Mouse (Mus musculus) NIH3T3 (cell line): ENCODE results near the gene 4930449I24Rik.
"Not testable (repeated sequence)": the region's sequence is repeated elsewhere in the genome, so short reads cannot be mapped to it uniquely, and the experiment has no call there.

Experiments
- DNase-seq: peaks from one replicate; pipeline ENCODE4 v3.0.0-alpha.2; 2012; ENCODE audit warnings: low read depth

Gene 4930449I24Rik

DNA sequence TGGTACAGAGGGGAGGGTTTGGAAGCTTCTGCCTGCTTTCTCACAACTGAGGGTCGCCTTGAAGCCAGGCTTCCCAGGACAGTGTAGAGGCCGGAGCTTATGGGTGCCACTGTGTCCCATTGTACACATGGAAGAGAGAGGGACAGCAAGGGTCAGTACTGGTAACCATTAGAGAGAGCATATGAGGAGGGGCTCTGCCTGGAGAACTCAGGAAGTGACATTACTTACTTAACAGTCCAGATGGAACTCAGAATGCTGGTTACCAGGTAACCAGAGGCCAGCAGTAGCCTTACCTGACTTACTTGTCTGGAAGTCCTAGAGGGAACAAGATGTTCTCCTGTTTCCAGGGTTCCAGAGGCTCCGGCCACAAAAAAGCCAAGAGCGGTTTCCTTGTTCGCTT lies at the start of gene 4930449I24Rik:
TSS of gene 4930449I24Rik (plus strand) at position 301 of the 400 bp plus-strand sequence.
- DNase-seq, result not testable (repeated sequence)

DNA sequence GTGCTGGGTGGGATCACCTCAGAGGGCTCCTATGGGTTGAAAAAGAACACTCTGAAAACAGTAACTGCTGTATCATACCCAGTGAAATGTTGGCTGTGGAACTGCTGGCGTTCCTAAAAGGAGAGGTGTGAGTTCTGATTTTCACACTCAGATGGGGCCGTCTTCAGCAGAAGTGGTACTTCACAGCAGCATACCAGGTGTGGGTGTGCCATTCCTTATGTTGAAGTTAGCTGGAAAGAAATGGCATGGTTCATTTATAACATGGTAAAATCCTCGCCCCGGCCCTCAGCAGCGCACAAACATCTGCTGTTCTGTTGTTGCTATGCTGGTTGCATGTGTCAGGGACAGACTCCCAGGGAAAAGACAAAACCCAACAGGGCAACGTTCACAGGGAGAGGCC lies 48.6 kb upstream of the 4930449I24Rik start:
- DNase-seq, result no peak

DNA sequence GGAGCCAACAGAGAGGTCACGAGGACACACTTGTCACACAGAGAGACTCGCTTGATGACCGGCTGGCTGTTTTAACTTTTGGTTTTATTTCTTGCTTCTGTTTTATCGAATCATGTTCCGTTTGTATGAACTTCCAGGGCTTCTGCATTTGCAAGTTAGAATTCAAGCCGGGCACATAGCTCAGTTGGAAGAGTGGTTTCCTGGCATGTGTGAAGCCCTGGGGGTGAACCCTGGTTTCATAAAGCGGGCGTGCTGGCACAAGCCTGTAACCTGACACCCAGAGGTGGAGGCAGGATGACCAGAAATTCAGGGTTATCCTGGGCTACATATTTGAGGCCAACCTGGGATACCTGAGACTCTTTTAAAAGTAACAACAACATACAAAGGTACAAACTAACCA lies 40.6 kb upstream of the 4930449I24Rik start:
- no peak for DNase-seq

DNA sequence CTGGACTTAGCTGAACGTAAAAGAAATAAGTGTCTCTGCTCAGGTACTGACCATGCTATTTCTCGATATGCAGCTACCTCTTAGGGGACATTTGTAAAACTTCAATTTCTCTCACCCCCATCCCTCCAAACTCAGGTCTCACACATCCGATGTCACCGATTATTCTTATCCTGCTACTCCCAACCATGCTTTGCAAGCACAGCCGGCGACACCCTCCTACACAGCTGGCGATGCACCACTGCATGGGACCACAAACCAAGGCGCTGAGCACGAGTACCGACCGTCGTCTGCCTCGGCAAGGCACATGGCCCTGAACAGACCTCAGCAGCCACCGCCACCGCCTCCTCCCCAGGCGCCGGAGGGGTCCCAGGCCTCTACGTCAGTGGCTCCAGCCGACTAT lies 35.5 kb upstream of the 4930449I24Rik start:
- DNase-seq, result no peak

DNA sequence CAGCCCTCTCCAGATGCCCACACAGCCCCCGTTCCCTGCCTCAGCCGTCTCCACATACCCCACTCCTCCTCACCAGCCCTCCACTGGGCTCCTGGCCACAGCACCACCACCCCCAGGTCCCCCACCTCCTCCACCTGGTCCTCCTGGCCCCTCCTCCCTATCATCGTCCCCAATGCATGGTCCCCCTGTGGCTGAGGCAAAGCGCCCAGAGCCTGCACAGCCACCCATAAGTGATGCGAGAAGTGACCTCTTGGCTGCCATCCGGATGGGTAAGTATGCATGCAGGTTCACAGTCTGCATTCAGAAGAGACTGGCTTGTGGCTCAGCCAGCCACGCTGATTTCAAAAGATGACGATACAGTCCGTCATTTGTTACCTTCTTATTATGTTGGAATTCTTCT lies 33.9 kb upstream of the 4930449I24Rik start:
- no peak for DNase-seq

DNA sequence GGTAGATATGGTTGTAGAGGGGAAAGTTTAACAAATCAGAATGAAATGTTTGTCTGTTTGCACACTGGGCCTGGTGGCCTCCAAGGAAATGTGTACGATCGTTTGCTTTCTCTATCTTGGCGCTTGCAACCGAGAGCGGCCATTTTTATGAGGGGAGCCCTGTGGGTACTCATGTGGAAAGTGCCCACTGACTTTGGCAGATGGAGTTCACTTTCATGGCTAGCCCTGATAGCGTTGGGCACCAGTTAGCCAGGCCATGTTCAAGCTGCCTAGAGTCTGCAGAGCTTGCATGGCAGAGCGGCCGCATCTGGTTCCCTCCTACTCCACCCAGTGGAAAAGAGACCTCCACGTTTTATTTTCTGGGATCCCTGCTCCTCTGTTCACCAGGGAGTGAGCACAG lies 31.4 kb upstream of the 4930449I24Rik start:
- DNase-seq, result no peak

DNA sequence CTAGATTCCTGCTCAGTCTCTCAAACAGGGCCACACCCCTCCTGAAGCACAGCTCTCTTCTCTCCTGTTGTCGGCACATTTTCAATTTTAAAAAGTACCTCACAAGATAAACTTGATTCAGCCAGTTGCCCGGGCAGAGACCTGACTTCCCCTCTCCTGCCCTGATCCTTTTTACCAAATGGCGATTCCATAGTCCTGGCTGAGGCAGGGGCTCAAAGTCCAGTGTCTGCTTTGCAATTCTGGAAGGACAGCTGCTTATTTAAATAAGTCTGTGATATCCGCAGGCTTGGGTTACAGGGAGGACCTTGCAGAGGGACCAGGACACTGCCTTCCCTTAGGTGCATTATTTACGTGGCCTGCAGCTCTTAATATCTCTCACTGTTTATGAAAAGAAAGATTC lies 30.9 kb upstream of the 4930449I24Rik start:
- no peak for DNase-seq

DNA sequence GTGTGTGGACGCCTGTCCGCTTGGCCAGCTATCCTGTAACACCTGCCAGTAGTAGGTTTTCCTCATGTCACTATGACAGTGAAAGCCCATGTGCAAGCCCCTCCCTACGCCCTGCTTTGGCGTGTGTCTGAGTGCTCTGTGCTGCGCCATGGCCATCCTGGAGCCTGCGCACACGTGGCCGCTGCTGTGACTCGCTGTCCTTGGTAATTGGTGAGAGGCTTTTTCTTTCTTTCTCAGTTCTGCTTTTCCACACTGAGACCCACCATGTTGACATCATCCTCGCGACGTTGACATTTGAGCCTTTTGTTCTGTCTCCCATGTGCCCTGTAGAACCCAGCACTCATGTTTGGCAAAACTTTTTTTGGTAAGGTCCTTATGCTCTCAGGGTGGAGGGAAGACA lies 30.4 kb upstream of the 4930449I24Rik start:
- no peak for DNase-seq

DNA sequence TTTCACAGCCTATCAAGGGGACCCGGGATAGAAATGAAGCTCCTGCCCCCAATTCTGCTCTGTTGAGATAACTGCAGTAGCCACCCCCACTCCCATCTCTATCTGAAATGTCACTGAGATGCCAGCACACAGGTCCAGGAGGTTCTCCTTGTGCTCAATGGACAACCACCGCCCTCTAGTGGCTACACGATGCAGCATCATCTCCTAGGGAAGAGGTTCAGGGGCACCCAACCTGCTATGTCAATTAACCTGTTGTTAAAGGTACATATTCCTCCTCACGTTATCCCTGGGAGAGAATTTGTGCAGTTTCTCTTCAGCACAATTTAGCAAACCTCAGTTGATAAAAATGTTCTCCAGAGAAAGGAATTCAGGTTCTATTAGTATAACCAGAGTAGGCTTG lies 22.6 kb upstream of the 4930449I24Rik start:
- DNase-seq, result not testable (repeated sequence)

DNA sequence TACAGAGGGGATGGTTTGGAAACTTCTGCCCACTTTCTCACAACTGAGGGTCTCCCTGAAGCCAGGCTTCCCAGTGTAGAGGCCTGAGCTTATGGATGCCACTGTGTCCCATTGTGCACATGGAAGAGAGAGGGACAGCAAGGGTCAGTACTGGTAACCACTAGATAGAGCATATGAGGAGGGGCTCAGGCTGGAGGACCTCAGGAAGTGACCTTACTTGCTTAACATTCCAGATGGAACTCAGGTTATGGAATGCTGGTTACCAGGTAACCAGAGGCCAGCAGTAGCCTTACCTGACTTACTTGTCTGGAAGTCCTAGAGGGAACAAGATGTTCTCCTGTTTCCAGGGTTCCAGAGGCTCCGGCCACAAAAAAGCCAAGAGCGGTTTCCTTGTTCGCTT lies 20.5 kb upstream of the 4930449I24Rik start, which contains the start of gene Gm6408:
TSS of gene Gm6408 (plus strand) at position 301 of the 400 bp plus-strand sequence.
- DNase-seq, result not testable (repeated sequence)

DNA sequence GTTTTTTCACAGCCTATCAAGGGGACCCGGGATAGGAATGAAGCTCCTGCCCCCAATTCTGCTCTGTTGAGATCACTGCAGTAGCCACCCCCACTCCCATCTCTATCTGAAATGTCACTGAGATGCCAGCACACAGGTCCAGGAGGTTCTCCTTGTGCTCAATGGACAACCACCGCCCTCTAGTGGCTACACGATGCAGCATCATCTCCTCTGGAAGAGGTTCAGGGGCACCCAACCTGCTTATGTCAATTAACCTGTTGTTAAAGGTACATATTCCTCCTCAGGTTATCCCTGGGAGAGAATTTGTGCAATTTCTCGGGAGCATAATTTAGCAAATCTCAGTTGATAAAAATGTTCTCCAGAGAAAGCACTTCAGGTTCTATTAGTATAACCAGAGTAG lies 13.2 kb upstream of the 4930449I24Rik start:
- peak; percentile 18 for DNase-seq

DNA sequence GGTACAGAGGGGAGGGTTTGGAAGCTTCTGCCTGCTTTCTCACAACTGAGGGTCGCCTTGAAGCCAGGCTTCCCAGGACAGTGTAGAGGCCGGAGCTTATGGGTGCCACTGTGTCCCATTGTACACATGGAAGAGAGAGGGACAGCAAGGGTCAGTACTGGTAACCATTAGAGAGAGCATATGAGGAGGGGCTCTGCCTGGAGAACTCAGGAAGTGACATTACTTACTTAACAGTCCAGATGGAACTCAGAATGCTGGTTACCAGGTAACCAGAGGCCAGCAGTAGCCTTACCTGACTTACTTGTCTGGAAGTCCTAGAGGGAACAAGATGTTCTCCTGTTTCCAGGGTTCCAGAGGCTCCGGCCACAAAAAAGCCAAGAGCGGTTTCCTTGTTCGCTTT lies 11.1 kb upstream of the 4930449I24Rik start, which contains the start of gene Gm6370:
TSS of gene Gm6370 (plus strand) at position 301 of the 400 bp plus-strand sequence.
- not testable (repeated sequence) for DNase-seq

DNA sequence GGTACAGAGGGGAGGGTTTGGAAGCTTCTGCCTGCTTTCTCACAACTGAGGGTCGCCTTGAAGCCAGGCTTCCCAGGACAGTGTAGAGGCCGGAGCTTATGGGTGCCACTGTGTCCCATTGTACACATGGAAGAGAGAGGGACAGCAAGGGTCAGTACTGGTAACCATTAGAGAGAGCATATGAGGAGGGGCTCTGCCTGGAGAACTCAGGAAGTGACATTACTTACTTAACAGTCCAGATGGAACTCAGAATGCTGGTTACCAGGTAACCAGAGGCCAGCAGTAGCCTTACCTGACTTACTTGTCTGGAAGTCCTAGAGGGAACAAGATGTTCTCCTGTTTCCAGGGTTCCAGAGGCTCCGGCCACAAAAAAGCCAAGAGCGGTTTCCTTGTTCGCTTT lies 11.6 kb downstream of the 4930449I24Rik start, which contains the start of gene Gm3402:
TSS of gene Gm3402 (plus strand) at position 301 of the 400 bp plus-strand sequence.
- not testable (repeated sequence) for DNase-seq

DNA sequence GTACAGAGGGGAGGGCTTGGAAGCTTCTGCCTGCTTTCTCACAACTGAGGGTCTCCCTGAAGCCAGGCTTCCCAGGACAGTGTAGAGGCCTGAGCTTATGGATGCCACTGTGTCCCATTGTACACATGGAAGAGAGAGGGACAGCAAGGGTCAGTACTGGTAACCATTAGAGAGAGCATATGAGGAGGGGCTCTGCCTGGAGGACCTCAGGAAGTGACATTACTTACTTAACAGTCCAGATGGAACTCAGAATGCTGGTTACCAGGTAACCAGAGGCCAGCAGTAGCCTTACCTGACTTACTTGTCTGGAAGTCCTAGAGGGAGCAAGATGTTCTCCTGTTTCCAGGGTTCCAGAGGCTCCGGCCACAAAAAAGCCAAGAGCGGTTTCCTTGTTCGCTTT lies 23.3 kb downstream of the 4930449I24Rik start, which contains the start of gene Gm3404:
TSS of gene Gm3404 (plus strand) at position 301 of the 400 bp plus-strand sequence.
- not testable (repeated sequence) for DNase-seq

DNA sequence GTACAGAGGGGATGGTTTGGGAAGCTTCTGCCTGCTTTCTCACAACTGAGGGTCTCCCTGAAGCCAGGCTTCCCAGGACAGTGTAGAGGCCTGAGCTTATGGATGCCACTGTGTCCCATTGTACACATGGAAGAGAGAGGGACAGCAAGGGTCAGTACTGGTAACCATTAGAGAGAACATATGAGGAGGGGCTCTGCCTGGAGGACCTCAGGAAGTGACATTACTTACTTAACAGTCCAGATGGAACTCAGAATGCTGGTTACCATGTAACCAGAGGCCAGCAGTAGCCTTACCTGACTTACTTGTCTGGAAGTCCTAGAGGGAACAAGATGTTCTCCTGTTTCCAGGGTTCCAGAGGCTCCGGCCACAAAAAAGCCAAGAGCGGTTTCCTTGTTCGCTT lies 35.1 kb downstream of the 4930449I24Rik start, which contains the start of gene Gm3409:
TSS of gene Gm3409 (plus strand) at position 301 of the 400 bp plus-strand sequence.
- not testable (repeated sequence) for DNase-seq
